Mouse (Mus musculus) heart, embryonic 16.5 days (tissue): ENCODE results near the gene Mipol1. TPM values are rescaled to one million over a fixed set of nuclear protein-coding genes. Genes with fewer than 3 reads are reported as not detected.
A peak's percentile ranks its signal among the peaks of the same experiment; 100 is the strongest.

Experiments
- ATAC-seq: fragments of 200-750 bp; cut with Nextera tagmentation; replicated peaks from 2 replicates; pipeline ENCODE4 v1.8.0; 2017; ENCODE audit warnings: moderate number of reproducible peaks; ENCODE audit not compliant: insufficient read depth, low FRiP score; ENCODE audit errors: extremely low read depth
- H3K27ac ChIP-seq: fragments of 300-500 bp; sonication (generic); 2 replicates; pipeline ENCODE4 v1.5.1; 2014; ENCODE audit warnings: mild to moderate bottlenecking, low read length, control low read depth, moderate library complexity
- H3K27me3 ChIP-seq: fragments of 300-500 bp; sonication (generic); 2 replicates; pipeline ENCODE4 v1.6.1; 2014; ENCODE audit warnings: low read length, mixed read lengths; ENCODE audit not compliant: control insufficient read depth, insufficient read depth
- H3K36me3 ChIP-seq: fragments of 300-500 bp; sonication (generic); 2 replicates; pipeline ENCODE4 v1.6.1; 2014; ENCODE audit not compliant: control insufficient read depth, insufficient read depth
- H3K4me1 ChIP-seq: fragments of 300-500 bp; sonication (generic); 2 replicates; pipeline ENCODE4 v1.6.1; 2014; ENCODE audit warnings: low read length, mixed read lengths; ENCODE audit not compliant: control insufficient read depth, insufficient read depth
- H3K4me2 ChIP-seq: fragments of 300-500 bp; sonication (generic); 2 replicates; pipeline ENCODE4 v1.6.1; 2014; ENCODE audit warnings: low read depth, mild to moderate bottlenecking, control low read depth, low read length
- H3K4me3 ChIP-seq: fragments of 300-500 bp; sonication (generic); 2 replicates; pipeline ENCODE4 v1.5.1; 2014; ENCODE audit warnings: mild to moderate bottlenecking, control low read depth, low read length
- H3K9ac ChIP-seq: fragments of 300-500 bp; sonication (generic); 2 replicates; pipeline ENCODE4 v1.6.1; 2014; ENCODE audit warnings: low read length, control low read depth
- H3K9me3 ChIP-seq: fragments of 300-500 bp; sonication (generic); replicated peaks from 2 replicates; pipeline ENCODE4 v1.6.1; 2016; ENCODE audit warnings: low read length; ENCODE audit not compliant: control insufficient read depth
- WGBS: fragments of 180-500 bp; shearing (Covaris S2); extraction: QIAGEN DNeasy Blood & Tissue Kit; methylation state at CpG from one replicate; pipeline ENCODE4 v1.1.7; 2014; 5-methylcytosine and 5-hydroxymethylcytosine counted together
- polyA plus RNA-seq: library from polyadenylated mRNA; unstranded; fragments of >200 nt; fragmentation: Nextera tagmentation; extraction: Ambion mirVana; gene quantifications from 2 replicates; pipeline ENCODE4 v1.2.1, GENCODE M21; 2015

Gene Mipol1
- polyA plus RNA-seq, 1 experiment from 2014 or later, result 8.0 TPM

DNA sequence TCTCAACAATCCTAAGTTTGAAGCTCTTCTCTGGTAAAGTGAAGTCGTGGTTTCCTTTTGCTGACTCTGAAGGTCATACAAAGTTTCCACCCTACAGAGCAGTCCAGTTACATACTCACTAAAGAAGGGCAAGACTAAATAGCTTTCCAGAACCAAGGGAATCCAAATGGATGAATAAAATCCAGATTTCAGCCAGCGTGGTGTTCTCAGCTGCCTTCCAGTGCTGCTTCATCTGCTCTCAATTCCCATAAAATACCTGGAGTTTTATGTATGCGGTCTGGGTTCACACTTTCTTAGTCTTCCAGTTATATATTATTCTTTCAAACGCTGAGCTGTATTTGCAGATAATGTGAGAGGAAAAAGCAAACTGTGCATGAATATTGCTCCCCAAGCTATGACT, 280.9 kb downstream of the Mipol1 start:
- H3K4me3 ChIP-seq, result no peak overlapping the region
- no peak overlapping the region for H3K4me2 ChIP-seq
- 81% methylated on average over 4 of the region's 4 CpGs for WGBS
- H3K4me1 ChIP-seq, result no peaks in the 10 kb centered on the region
- no peaks in the 10 kb centered on the region for H3K27me3 ChIP-seq
- H3K36me3 ChIP-seq, result no peaks in the 10 kb centered on the region
- H3K9ac ChIP-seq, result no peak overlapping the region
- no peak overlapping the region for H3K27ac ChIP-seq
- ATAC-seq, result no peak
- H3K9me3 ChIP-seq, result no peaks in the 10 kb centered on the region

DNA sequence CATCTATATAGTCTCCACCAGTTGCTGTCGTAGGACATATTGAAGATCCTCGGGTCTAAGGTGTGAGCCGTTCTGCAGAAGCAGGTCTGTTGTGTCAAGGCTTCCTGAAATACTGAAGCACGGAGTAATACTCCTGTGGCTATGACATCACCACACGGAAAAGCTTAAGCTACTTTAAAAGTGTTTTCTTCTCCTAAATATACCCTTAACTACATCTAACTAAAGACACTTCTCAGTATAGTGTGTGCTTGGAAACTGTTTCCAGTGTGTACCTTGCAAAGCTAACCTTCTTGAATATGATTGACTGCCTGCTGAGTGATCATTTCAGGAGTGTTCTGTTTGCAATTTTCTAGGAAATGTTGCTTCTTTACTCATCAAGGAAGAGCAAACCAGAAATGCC, 281.3 kb downstream of the Mipol1 start:
- no peak overlapping the region for H3K4me2 ChIP-seq
- no peak overlapping the region for H3K4me3 ChIP-seq
- no peak overlapping the region for H3K27ac ChIP-seq
- no peak overlapping the region for H3K9ac ChIP-seq
- ATAC-seq, result no peak
- H3K9me3 ChIP-seq, result no peaks in the 10 kb centered on the region
- H3K4me1 ChIP-seq, result no peaks in the 10 kb centered on the region
- no peaks in the 10 kb centered on the region for H3K36me3 ChIP-seq
- 79% methylated on average over 5 of the region's 5 CpGs for WGBS
- H3K27me3 ChIP-seq, result no peaks in the 10 kb centered on the region

DNA sequence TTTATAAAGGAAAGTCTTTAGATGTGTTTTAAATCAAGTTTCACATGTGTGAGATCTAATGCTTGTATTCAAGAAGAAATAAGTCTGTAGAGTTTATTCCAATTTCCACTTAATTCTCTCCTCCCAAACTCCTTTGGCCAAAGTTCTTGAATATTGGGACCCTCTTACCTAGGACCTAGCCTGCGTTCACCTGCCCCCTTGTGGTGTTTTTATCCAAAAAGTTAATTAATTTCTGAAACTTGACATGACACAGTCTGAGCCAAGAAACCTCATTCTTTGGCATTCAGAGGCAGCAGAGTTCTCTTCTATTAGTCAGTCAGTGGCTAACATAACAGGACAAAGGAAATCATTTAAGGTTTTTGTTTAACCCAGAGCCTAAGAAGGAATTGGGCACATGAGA, 284.3 kb downstream of the Mipol1 start:
- Histone ChIP-seq H3K9me3 (no peaks in the 10 kb centered on the region), H3K4me1 (no peaks in the 10 kb centered on the region), H3K36me3 (no peaks in the 10 kb centered on the region), H3K4me2 (no peak overlapping the region), H3K27me3 (no peaks in the 10 kb centered on the region), H3K9ac (no peak overlapping the region), H3K27ac (no peak overlapping the region), H3K4me3 (no peak overlapping the region)
- no peak for ATAC-seq
- WGBS, result 50% methylated on average over 1 of the region's 1 CpGs

DNA sequence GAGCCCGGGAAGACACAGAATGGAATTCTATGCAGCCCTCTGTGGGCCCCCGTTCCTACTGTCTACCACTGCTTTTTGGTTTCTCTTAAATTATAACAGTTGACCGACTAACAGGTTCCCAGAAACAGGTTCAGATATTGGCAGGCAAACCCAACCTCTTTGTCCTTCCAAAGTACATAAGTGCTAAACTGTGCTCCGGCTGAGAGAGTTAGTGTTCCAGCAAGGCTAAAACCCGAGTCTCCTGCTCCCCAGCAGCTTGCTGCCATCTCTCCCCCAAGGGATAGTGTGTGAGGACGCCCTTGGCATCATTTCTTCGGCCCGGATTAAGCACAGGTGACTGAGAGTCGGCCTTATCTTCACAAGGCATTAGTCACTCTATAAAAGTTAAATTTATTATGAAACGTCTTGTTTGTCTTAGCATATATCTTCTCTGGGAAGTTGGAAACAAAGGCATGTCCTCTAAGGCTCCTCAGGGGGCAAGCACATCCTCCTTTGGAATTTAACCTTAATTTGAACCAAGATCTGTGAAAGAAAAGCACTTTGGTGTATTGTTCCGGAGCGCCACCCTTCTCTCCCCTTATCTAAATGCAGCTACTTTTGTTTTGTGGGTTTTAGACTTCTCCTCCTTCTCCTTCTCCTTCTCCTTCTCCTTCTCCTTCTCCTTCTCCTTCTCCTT, 285.6 kb downstream of the Mipol1 start:
- Histone ChIP-seq H3K27ac (no peak overlapping the region), H3K4me1 (no peaks in the 10 kb centered on the region), H3K9ac (no peak overlapping the region), H3K27me3 (no peaks in the 10 kb centered on the region), H3K4me3 (no peak overlapping the region), H3K4me2 (no peak overlapping the region), H3K9me3 (no peaks in the 10 kb centered on the region), H3K36me3 (no peaks in the 10 kb centered on the region)
- no peak for ATAC-seq
- 48% methylated on average over 12 of the region's 12 CpGs for WGBS

DNA sequence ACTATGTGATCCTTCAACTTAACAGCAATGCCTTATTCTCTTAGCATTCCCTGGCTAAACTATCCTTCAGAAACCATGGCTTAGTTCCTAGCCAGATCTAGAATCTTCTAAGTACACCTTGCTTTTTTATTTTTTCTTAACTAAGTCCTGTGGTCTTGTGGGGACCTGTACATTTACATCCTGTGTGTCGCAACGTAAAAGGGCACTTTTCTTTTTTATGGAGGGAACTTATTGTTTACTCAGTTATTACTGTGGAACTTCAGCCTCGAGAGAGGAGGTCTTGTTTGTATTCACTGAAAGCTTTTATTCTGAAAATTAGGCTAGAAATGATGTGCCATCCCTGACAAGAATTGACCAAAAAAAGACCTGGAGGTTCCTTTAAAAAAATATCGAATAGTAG, 298.1 kb downstream of the Mipol1 start:
- WGBS, result 66% methylated on average over 4 of the region's 4 CpGs

DNA sequence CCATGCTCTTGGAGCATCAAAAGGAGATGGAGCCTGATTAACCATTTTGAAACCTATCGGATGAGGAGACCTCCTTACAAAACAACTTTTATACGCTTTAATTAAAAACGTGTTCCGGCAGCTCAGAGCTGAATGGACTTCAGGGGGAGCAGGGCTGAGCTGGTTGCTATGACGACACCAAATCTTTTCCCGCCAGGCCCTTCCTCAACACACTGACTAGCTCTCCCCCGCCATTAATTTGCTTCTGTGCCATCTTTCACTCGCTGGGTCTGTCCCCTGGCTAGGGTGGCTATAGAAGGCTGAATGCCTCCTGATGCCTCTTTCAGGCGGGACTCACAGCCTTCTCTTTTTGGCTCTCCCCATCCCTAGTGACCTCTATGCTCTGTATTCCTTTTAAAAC, 300.2 kb downstream of the Mipol1 start:
- peaks cover 54% of the 10 kb centered on the region for H3K27me3 ChIP-seq
- no peak overlapping the region for H3K9ac ChIP-seq
- no peaks in the 10 kb centered on the region for H3K4me1 ChIP-seq
- H3K36me3 ChIP-seq, result no peaks in the 10 kb centered on the region
- H3K27ac ChIP-seq, result no peak overlapping the region
- H3K9me3 ChIP-seq, result no peaks in the 10 kb centered on the region
- H3K4me3 ChIP-seq, result no peak overlapping the region
- H3K4me2 ChIP-seq, result no peak overlapping the region
- 24% methylated on average over 9 of the region's 9 CpGs for WGBS
- no peak for ATAC-seq

More for the DNA sequence above, 298.1 kb downstream of the Mipol1 start:
- Histone ChIP-seq H3K4me1 (no peaks in the 10 kb centered on the region), H3K27me3 (peaks cover 33% of the 10 kb centered on the region), H3K27ac (no peak overlapping the region), H3K36me3 (no peaks in the 10 kb centered on the region), H3K4me2 (no peak overlapping the region), H3K9me3 (no peaks in the 10 kb centered on the region), H3K9ac (no peak overlapping the region), H3K4me3 (no peak overlapping the region)
- ATAC-seq, result no peak

DNA sequence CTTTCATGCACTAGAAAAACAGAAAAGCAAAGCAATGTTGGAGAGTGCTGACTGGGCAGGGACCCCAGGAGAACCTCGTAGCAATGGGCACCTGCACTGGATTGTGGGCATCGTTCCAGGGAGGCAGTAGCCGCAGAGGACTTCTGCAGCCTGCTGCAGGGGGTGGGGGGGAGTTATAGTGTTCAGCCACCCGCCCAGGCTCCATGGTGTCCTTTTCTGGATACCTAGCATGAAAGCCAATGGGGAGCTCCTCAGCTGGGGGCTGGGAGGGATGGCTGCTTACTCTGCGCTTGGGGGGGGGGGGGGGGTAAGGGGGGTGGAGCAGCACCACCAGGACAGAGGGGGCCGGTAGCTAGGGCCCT, 304.3 kb downstream of the Mipol1 start:
- H3K4me3 ChIP-seq, result no peak overlapping the region
- no peak for ATAC-seq
- H3K4me2 ChIP-seq, result no peak overlapping the region
- no peaks in the 10 kb centered on the region for H3K9me3 ChIP-seq
- under 1% methylated on average over 5 of the region's 6 CpGs for WGBS
- peaks cover 80% of the 10 kb centered on the region for H3K27me3 ChIP-seq
- no peak overlapping the region for H3K27ac ChIP-seq
- no peaks in the 10 kb centered on the region for H3K36me3 ChIP-seq
- peaks cover 6% of the 10 kb centered on the region; the same call in 1 of the 2 replicates for H3K4me1 ChIP-seq
- no peak overlapping the region for H3K9ac ChIP-seq

DNA sequence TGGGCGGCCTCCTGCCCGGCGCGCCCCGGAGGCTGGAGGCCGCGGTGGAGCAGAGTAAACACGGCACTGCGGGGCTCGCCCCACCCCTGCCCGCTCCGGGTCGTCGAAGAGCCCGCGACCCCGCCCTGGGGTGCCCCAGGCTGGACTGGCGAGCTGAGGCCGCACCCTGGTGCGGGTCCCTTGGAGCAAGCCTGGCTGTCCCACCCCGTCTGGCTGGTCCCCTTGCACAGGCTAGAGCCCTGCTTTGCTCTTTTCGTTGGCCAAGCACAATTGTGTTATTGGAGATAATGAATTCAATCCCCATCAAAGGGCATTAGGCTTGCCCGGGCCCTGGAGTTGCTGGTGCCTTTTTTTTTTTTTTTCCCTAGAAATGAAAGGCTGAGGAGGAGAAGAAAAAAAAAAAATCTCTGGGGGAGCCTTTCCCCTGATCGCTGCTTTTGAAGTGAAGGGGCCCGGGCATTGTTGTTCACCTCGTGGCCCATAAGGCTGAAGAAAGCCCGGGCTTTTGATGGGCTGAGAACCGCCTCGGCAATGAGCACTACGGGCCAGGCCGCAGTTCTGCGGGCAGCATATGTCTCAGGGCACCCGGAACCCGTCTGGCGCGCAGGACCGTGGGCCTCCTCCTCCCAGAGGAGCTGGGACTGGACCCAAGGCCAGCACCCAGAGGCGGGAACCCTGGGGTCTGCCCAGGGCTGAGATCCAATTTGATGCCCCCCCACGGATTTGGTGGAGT, 304.8 kb downstream of the Mipol1 start:
- no peak overlapping the region for H3K27ac ChIP-seq
- ATAC-seq, result no peak
- no peak overlapping the region for H3K9ac ChIP-seq
- H3K36me3 ChIP-seq, result no peaks in the 10 kb centered on the region
- peaks cover 6% of the 10 kb centered on the region; the same call in 1 of the 2 replicates for H3K4me1 ChIP-seq
- no peak overlapping the region for H3K4me3 ChIP-seq
- H3K4me2 ChIP-seq, result peak overlapping the region; percentile 25; the same call in 1 of the 2 replicates
- H3K9me3 ChIP-seq, result no peaks in the 10 kb centered on the region
- peaks cover 80% of the 10 kb centered on the region for H3K27me3 ChIP-seq
- WGBS, result 1% methylated on average over 38 of the region's 39 CpGs

DNA sequence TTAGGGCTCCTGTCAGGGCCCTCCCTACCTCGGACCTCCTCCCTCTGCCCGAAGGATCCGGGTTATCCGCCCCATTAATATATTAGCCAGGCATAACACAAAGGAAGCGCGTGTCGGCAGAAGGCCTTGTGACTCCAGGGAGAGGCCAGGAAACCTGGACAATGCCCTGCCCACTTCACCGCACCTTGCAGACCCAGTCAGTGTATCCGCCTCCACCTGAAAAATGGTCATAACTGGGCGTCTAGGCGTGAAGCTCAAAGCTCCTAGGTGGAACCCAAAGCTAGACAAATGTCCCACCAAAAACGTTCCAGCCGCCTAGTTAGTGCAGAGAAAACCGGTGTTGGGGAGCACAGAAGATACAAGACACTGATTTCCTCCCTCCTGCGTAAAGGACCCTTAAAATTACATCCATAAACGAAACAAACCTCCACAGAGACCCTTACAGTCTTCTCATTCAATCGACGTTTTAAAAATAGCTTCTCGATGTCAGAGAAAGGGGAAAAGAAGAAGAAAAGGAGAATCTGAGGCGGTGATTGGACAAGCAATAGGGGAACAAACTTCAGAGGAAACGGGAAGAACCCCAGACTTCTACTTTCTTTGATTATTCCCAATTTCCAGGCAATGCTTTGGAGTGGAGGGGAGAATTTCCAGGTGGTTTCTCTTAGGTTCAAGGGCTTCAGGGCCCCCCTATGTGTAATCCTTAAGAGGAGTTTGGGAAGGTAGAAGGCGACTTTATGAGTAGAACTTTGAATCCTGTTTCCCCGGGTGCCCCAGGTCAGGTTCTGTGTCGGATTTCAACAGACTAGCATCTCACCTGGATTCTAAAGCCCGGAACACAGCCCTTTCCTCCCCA, 306.1 kb downstream of the Mipol1 start:
- Histone ChIP-seq H3K27me3 (peaks cover 75% of the 10 kb centered on the region), H3K27ac (no peak overlapping the region), H3K4me3 (no peak overlapping the region), H3K4me1 (peaks cover 6% of the 10 kb centered on the region; the same call in 1 of the 2 replicates), H3K9ac (no peak overlapping the region), H3K36me3 (no peaks in the 10 kb centered on the region), H3K9me3 (no peaks in the 10 kb centered on the region), H3K4me2 (no peak overlapping the region)
- 2% methylated on average over 25 of the region's 25 CpGs for WGBS
- no peak for ATAC-seq
